Mouse (Mus musculus): ENCODE results near the gene Pan2.
"Not testable (repeated sequence)": the region's sequence is repeated elsewhere in the genome, so short reads cannot be mapped to it uniquely, and the experiment has no call there.

- not testable (repeated sequence) for TF ChIP-seq CTCF (IDR thresholded peaks at IDR 0.05; ENCODE audit: borderline replicate concordance, extremely low read depth, insufficient read depth, insufficient read length); POLR2A (IDR thresholded peaks at IDR 0.05; ENCODE audit: borderline replicate concordance, extremely low read depth, insufficient read depth, insufficient read length, poor library complexity, severe bottlenecking)
These were observed 30.2 kb upstream of the Pan2 start for GRCm38 (mm10) chr10:128272819-128273439.

Data from brain, embryonic 14.5 days (tissue).